Mouse (Mus musculus) liver (tissue): ENCODE results near the gene Timm29.

Experiments
- DNase-seq: peaks from one replicate; pipeline ENCODE4 v3.0.0-alpha.2; 2020; ENCODE audit warnings: mixed read lengths

The Timm29 gene

DNA sequence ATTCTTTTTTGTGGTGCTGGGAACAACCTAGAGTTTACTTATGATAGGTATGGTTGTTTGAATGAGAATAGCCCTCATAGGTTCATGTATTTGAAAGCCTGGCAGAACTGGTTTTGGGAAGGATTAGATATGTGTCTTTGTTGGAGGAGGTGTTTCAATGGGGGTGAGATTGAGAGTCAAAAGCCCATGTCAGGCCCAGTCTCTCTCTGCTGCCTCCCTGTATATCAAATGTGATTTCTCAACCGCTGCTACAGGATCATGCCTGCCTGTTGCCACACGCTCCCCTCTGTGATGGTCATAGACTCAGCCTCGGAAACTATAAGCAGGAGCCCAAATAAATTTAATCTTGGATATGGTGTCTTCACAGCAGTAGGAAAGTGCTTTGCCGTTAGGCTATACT is 27.7 kb downstream of the Timm29 start:
- no peak for DNase-seq

DNA sequence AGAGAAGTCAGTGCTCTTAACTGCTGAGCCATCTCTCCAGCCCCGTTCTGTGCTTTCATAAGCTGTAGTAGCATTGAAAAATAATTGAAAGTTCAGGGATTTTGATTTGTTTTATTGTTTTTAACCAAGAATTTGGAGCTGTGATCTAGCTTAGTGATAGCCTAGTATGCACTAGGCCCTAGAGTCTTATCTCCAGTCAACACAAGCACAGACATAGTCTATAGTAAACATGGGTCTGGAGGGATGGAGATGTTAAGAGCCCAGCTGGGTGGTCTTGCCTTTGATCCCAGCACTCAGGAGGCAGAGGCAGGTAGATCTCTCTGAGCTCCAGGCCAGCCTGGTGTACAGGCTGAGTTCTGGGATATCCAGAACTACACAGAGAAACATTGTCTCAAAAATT is 30.2 kb downstream of the Timm29 start:
- DNase-seq, result no peak

DNA sequence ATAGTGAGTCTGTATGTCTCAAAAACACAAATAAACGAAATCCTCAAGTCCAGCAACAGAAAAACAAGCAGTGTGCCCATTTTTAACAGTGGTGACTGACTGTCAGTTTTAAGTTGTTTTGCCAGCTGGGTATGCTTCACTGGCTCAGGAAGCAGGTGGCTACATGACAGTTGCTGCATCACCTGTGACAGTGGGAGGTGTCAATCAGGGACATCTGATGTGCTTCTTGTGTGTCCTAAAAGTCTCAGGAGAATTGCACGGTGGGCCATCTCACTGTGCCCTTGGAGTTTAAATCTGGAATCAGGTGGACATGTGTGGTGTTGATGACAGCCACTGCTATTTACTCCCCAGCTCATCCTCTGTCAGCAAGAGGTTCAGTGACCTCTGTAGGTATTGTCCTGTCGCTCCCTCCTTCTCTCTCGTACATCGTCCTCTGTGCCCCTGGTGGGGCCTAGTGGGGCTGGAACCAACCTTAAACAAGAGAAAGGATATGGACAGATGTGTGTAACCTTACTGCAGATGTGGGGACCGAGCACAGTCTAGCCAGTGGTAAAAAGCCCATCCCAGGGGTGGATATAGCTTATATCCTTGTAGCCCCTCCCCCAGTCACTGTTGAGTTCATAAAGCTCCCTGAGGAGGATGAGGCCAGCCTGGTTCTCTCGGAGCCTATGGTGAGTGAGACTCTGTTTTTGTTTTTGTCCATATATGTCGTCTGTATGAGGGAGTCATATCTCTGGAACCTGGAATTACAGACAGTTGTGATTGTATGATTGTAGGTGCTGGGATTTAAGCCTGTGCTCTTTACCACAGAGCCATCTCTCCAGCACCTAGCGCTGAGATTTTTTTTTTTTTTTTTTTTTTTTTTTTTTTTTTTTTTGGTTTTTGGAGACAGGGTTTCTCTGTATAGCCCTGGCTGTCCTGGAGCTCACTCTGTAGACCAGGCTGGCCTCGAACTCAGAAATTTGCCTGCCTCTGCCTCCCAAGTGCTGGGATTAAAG is 33.1 kb downstream of the Timm29 start:
- no peak for DNase-seq

DNA sequence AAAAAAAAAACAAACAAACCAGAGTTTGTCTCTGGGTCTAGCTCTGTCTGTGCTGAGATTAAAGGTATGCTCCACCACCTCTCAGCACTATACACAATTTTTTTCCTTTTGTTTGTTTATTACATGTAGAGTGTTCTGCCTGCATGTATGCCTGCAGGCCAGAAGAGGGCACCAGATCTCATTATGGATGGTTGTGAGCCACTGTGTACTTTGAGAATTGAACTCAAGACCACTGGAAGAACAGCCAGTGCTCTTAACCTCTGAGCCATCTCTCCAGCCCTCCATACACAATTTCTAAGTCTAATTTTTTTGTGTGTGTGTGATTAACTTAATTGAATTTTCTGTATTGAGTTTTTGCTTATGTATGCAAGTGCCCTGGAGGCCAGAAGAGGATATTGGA is 34.0 kb downstream of the Timm29 start:
- no peak for DNase-seq

DNA sequence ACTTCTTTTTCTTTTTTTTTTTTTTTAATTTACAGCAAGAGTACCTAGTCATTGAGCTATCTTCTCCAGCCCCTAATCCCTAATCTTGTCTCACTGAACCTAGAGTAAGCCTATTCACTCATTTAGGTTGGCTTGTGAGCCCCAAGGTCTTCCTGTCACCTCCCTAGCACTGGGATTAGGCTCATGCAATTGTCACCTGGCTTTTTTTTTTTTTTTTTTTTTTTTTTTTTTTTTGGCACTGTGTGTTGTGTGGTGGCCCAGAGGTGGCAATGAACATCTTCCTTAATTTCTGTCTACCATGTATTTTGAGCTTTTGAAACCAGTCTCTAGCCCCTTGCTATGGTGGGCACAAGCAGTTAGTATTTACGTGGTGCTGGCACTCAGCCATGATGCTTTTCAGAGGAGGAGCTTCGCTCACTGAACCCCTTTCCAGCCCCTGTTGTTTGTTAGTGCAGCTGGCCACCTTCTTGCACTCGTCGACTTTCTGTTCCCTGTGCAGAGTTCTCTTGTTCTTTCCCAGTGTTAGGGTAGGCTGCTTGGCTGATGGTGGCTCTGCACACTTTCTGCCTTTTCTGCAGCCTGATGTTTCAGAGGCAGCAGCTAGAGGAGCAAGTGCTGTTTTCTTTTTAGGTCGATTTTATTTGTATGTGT is 34.7 kb downstream of the Timm29 start:
- no peak for DNase-seq

DNA sequence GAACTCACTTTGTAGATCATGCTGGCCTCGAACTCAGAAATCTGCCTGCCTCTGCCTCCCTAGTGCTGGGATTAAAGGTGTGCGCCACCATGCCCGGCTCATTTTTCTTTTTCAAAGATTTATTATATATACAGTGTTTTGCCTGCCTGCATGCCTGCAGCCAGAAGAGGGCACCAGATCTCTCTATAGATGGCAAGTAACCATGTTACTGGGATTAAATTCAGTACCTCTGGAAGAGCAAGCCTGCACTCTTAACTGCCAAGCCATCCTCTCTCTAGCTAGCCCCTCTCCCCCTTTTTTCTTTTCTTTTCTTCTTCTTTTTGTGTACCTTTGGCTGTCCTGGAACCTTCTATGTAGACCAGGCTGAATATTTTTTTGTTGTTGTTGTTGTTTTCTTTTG is 38.2 kb downstream of the Timm29 start:
- peak; percentile 50 for DNase-seq

DNA sequence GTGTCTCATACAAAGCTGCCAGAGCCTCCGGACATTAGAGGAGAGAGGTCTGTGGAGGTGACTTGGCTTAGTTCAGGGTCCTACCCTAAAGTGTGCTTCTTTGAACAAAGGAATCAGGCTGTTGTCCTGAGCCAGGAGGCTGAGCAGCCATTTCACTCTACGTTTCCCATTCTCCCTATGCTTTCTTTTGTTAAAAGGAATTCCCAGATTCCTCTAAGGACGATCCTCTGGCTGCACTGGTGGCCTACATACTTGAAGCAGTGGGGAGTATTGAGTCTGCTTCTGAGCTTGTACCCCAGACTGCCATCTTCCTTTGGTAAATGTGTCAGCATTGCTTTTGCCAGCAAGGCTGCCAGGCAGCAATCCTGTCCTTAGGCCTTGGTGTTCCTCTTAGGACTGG is 40.6 kb downstream of the Timm29 start:
- no peak for DNase-seq

DNA sequence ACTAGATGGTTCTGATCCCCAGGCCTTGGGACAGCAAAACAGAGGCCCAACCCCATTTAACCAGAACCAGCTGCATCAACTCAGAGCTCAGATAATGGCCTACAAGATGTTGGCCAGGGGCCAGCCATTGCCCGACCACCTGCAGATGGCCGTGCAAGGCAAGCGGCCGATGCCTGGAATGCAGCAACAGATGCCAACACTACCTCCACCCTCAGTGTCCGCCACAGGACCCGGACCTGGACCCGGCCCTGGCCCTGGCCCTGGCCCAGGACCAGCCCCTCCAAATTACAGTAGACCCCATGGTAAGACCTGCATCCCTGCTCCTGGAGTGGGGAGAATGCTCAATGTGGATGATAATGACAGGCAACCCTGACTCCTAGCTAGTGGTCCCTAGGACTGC is 43.1 kb downstream of the Timm29 start:
- DNase-seq, result no peak

DNA sequence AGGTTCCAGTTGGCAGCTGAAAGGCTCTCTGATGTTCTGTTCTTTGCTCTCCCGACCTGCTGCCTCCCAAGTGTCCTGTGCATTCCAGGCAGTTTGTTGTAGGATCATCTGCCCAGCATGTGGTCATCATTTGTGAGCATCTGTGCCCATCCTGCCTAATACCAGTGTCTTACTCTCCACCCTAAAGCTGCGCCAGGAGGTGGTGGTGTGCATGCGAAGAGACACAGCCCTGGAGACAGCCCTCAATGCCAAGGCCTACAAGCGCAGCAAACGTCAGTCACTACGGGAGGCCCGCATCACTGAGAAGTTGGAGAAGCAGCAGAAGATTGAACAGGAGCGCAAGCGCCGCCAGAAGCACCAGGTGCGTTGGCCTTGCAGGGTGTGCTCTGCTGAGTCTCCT is 46.5 kb downstream of the Timm29 start:
- DNase-seq, result no peak
